Mouse (Mus musculus): ENCODE results near the gene Disc1. TPM values are rescaled to one million over a fixed set of nuclear protein-coding genes. Genes with fewer than 3 reads are reported as not detected.

Gene Disc1
- total RNA-seq, 1 experiment from 2014 or later: 3.4 TPM

GRCm38 (mm10) chr8:125183548-125184451 lies 129.8 kb downstream of the Disc1 start:
- peak; percentile 93 for DNase-seq

DNA sequence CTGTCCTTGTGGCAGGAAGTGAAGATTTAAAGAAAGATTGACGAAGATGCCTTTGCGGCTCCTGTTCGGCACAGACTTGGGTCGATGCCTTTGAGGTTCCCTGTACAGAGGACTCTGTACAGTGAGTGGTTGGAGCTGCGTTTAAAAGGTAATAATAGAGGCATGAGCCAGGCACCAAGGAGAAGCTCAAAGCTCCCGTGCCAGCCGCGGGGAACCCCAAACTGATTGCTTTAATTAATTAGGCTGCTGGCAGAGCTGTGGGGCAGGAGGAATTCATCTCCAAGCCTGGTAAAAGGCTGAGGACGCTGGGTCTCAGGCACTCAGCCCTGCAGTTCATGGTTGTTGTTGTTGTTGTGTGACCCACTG lies 130.4 kb downstream of the Disc1 start:
- DNase-seq: no peak

- no peak for DNase-seq
These were observed 130.9 kb downstream of the Disc1 start for GRCm38 (mm10) chr8:125184881-125185280.

- DNase-seq: no peak
These were observed 133.0 kb downstream of the Disc1 start for GRCm38 (mm10) chr8:125187044-125187443.

GRCm38 (mm10) chr8:125193701-125194100 lies 139.7 kb downstream of the Disc1 start:
- no peak for DNase-seq

GRCm38 (mm10) chr8:125195121-125195520 lies 141.1 kb downstream of the Disc1 start:
- no peak for DNase-seq

DNA sequence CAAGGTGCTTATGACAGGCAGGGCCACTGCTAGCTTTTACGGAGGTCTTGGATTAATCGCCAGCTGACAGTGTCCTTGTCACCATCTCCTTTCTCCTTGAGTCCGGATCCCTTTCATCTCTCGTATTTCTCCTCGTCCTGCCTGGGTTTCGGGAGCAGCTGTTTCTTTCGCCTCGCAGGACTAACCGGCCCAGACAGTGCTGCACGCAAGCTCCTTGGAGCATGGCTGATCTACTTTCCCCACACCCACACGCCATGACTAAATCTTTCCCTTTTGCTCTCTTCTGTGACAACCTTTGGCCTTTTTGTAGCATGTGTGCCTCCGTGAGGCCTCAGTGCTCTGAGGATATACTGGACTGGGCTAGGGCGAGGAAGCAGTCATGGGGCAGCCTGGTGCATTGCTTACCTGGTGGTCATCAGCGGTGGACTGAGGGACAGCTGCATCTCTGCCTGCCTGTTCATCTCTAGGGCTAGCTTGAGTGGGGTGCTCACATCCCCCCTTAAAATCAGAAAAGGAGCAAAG lies 142.6 kb downstream of the Disc1 start:
- DNase-seq: no peak

DNA sequence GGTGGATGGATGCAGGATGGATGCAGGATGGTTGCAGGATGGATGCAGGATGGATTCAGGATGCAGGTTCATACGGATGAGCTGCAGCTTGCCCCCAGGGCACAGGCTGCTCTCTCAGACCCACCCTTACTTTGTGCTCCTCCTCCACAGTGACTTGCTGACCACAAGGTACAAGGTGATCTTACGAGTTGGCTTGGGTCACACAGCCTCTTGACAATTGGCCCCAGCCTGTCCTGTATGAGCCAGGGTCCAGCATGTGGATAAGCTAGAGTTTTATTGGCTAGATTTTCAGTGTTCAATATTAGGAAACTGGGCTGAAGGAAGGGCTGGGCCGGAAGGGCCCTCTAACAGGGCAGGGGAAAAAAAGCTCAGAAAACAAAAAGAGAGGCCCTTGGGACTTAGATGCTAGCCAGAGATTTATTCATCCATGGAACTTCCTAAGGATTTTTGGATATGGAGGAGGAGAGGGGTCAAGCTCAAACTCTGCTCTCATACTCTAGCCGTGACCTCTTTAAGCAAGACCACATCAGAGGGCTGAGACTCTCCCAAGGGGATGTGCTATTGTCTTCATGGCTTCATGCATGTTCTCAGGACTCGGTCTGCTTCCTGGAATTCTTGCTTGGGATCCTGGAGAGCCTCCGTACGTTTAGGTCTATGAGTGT lies 143.5 kb downstream of the Disc1 start:
- no peak for DNase-seq

GRCm38 (mm10) chr8:125198420-125199196 lies 144.6 kb downstream of the Disc1 start:
- DNase-seq: no peak

GRCm38 (mm10) chr8:125199197-125199939 lies 145.4 kb downstream of the Disc1 start:
- no peak for DNase-seq

GRCm38 (mm10) chr8:125200273-125200863 lies 146.4 kb downstream of the Disc1 start:
- no peak for DNase-seq

GRCm38 (mm10) chr8:125201650-125202049 lies 147.7 kb downstream of the Disc1 start:
- no peak for DNase-seq

DNA sequence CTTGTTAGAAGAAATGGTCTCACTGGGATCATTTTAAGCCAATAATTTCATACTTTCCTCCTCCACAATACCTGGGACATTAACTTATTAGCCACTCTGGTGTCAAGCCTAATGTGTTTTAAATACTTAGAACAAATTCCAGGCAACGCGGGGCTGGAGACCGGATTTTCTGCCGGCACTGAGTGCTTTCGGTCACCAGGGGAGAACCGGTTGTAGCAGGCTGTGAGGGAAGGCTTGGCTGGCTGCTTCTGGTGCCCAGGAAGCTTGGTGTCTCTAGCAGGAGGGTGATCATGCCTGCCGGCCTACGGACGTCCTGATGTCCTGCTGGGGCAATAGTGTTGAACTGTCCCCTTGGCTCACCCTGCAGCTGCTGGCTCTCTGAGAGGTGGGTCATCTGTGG lies 149.0 kb downstream of the Disc1 start:
- no peak for DNase-seq

DNA sequence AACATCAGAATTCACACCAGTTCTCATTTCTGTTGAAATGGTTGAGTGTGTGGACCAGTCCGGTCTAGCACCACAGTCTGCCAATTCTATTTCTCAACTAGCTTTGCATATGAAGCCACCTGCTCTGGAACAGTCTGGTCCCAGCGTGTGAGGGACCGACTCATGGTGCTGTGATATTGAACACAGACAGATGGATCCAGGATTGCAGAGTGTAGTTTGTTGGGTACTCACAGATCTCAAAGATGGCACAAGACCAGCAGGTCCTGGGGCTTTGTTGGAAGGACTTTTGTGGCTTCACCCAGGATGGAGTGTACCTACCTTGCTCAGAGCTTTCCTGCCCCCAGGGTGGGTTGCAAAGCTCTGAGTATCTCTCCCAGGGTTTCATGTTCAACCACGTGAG lies 151.6 kb downstream of the Disc1 start:
- DNase-seq: no peak

GRCm38 (mm10) chr8:125206391-125206790 lies 152.4 kb downstream of the Disc1 start:
- no peak for DNase-seq

- DNase-seq: no peak
These were observed 153.0 kb downstream of the Disc1 start for GRCm38 (mm10) chr8:125206962-125207361.

DNA sequence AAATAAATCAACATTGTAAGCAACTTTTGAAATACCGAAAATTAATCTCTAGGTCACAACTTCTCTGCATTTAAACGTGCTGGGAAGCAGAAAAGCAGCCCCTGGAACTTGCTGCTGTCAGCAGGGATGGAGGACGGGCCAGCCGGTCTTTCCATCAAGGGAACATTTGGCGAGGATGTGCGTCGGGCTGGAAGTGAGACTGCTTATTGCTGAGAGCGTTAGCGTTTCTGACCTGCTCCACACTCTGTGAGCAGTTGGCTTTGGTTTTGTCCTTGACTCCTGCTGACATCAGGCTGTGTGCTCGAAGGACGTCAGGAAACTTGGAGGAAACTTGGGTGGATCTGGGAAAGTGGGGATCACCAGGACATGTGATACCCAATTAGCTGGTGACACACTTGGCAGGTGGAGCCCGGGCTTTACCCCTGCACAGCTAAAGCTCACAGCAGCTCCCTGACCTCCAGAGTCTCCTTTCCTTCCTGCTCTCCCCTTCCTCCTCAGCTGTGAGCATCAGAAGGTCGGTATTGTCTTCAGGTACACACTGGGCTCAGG lies 158.7 kb downstream of the Disc1 start:
- DNase-seq: no peak

DNA sequence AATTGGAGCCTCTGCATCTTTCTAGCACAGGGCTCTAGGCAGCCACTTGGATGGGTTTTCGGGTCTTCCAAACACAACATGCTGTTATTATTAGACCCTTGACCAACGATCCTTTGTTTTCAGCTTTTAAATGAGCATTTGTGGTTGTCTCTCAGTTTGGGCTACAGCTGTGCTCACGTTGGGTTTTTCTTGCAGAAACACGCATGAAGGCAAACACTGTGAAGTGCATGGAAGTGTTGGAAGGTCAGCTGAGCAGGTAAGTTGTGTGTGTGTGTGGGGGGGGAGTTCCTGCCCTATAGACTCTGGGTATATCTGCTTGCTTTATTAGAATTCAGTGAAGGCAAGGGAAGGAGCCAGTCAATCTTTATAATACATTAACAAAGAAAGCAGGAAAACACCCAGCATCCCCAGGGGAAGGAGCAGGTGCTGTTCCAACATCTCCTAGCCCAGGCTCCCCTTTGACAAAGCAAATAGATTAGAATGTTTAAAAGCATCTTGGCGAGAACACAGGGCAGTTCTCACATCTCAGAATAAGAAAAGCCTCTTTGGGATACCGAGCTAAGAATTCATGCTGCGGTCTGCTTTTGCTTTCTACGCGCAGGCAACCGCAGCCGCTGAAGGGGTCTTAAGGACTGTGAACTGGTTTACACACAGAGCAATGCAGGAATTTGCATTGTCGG lies 164.0 kb downstream of the Disc1 start:
- no peak for DNase-seq

DNA sequence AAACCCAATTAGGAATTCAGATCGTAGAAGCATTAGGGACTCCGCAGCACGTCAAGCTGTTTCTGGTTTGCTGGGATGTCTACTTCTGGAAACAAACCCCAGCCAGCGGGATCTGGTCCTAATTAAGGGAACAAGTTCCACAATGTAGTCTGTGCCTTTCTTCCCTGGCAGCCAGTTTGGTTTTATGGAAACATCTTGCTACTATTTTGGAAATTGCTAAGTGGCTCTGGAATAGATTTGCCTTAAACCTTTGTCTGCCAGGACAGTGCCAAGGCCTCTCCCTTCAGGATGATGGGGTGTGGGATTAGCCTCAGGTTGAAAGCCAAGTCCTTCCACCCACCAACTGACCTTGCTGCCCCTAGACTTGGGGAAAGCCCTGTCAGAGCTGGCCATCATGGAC lies 164.7 kb downstream of the Disc1 start:
- no peak for DNase-seq

GRCm38 (mm10) chr8:125220608-125221007 lies 166.6 kb downstream of the Disc1 start:
- DNase-seq: peak; percentile 25

GRCm38 (mm10) chr8:125221062-125221461 lies 167.1 kb downstream of the Disc1 start:
- DNase-seq: no peak

Data from adrenal gland, postnatal 14 days (tissue).